Mouse (Mus musculus): ENCODE results near the gene Rps29. TPM values are rescaled to one million over a fixed set of nuclear protein-coding genes. Genes with fewer than 3 reads are reported as not detected.
A peak's percentile ranks its signal among the peaks of the same experiment; 100 is the strongest.

The Rps29 gene
- total and polyA plus RNA-seq, 3 experiments, result 450 to 5,133 (median 1,410) TPM

- H3K9me3 ChIP-seq (replicated peaks; ENCODE audit: insufficient read depth, low read length), result no peaks in the 10 kb centered on the region
- no peak overlapping the region for H3K9ac ChIP-seq (ENCODE audit: control insufficient read depth, low read depth, low read length, poor library complexity, severe bottlenecking)
- H3K4me3 ChIP-seq (ENCODE audit: control insufficient read depth in 1 of 2, insufficient read depth in 1 of 2, low read depth in 2 of 2, low read length in 2 of 2), result no peak overlapping the region
- peaks cover 11% of the 10 kb centered on the region for H3K79me2 ChIP-seq (ENCODE audit: control insufficient read depth, insufficient read depth, low read length, poor library complexity)
- no peaks in the 10 kb centered on the region for H3K27me3 ChIP-seq (ENCODE audit: control insufficient read depth in 1 of 2, insufficient read depth in 2 of 2, low read length in 2 of 2)
- peaks cover 0 to 2% of the 10 kb centered on the region in 2 experiments; a peak in 2 of 4 replicates for H3K4me1 ChIP-seq (ENCODE audit: control insufficient read depth in 1 of 2, insufficient read depth in 2 of 2, low read length in 2 of 2)
- peaks cover 0 to 10% of the 10 kb centered on the region in 2 experiments for H3K36me3 ChIP-seq (ENCODE audit: control insufficient read depth in 1 of 2, insufficient read depth in 2 of 2, low read length in 2 of 2)
- DNase-seq (ENCODE audit: low read depth, low spot score), result no peak
- H3K27ac ChIP-seq (ENCODE audit: control insufficient read depth, low read depth, low read length), result no peak overlapping the region
- TF ChIP-seq MXI1 (IDR thresholded peaks at IDR 0.05; ENCODE audit: low read depth, low read length), result peak; percentile 89; the same call in 1 of the 2 replicates
- no peak for TF ChIP-seq BHLHE40 (IDR thresholded peaks at IDR 0.05; ENCODE audit: borderline replicate concordance, low read depth, low read length)
- TF ChIP-seq CHD1 (IDR thresholded peaks at IDR 0.05; ENCODE audit: low read depth, low read length), result no peak
- no peak for TF ChIP-seq KAT2A (conservative IDR thresholded peaks at IDR 0.05; ENCODE audit: low read depth, low read length)
- TF ChIP-seq GATA1 (IDR thresholded peaks at IDR 0.05; ENCODE audit: low read depth, low read length), result no peak
- peak; percentile 56; the same call in 1 of the 2 replicates for TF ChIP-seq SIN3A (IDR thresholded peaks at IDR 0.05; ENCODE audit: low read length)
- TF ChIP-seq HCFC1 (IDR thresholded peaks at IDR 0.05; ENCODE audit: low read depth, low read length), result no peak
- TF ChIP-seq ELF1 (IDR thresholded peaks at IDR 0.05; ENCODE audit: low read depth, low read length), result no peak
- no peak for TF ChIP-seq MYB (IDR thresholded peaks at IDR 0.05; ENCODE audit: low read depth, low read length)
- no peak for TF ChIP-seq NRF1 (IDR thresholded peaks at IDR 0.05; ENCODE audit: insufficient read depth, low read depth, low read length, poor library complexity, severe bottlenecking)
- TF ChIP-seq CTCF (IDR thresholded peaks at IDR 0.05 in 2 of 3, conservative IDR thresholded peaks at IDR 0.05 in 1 of 3; ENCODE audit: control insufficient read depth in 1 of 3, insufficient read depth in 1 of 3, low read depth in 2 of 3, low read length in 3 of 3, poor library complexity in 1 of 3, severe bottlenecking in 1 of 3), result no peak
- no peak for TF ChIP-seq NELFE (IDR thresholded peaks at IDR 0.05; ENCODE audit: low read depth, low read length)
- TF ChIP-seq E2F4 (IDR thresholded peaks at IDR 0.05; ENCODE audit: borderline replicate concordance, low read depth, low read length), result no peak
- TF ChIP-seq MAX (IDR thresholded peaks at IDR 0.05; ENCODE audit: low read length), result no peak
- no peak for TF ChIP-seq RCOR1 (IDR thresholded peaks at IDR 0.05; ENCODE audit: low read depth, low read length)
- TF ChIP-seq SMC3 (IDR thresholded peaks at IDR 0.05; ENCODE audit: low read depth, low read length), result no peak
- TF ChIP-seq MAFK (IDR thresholded peaks at IDR 0.05; ENCODE audit: borderline replicate concordance, low read depth, low read length), result no peak
- TF ChIP-seq POLR2A (IDR thresholded peaks at IDR 0.05; ENCODE audit: control insufficient read depth in 1 of 2, insufficient read depth in 1 of 2, low read depth in 1 of 2, low read length in 2 of 2, poor library complexity in 1 of 2), result no peak
- peak; percentile 76; the same call in 1 of the 2 replicates for TF ChIP-seq ETS1 (IDR thresholded peaks at IDR 0.05; ENCODE audit: low read depth, low read length)
- no peak for TF ChIP-seq MYC (IDR thresholded peaks at IDR 0.05; ENCODE audit: low read depth, low read length)
- TF ChIP-seq TBP (IDR thresholded peaks at IDR 0.05; ENCODE audit: low read depth, low read length), result no peak
- TF ChIP-seq ZKSCAN1 (IDR thresholded peaks at IDR 0.05; ENCODE audit: low read depth, low read length), result no peak
- TF ChIP-seq USF1 (IDR thresholded peaks at IDR 0.05; ENCODE audit: low read depth, low read length), result peak; percentile 81; the same call in 1 of the 2 replicates
- TF ChIP-seq USF2 (IDR thresholded peaks at IDR 0.05; ENCODE audit: borderline replicate concordance in 1 of 2, insufficient read depth in 1 of 2, low read depth in 1 of 2, low read length in 2 of 2), result no peak
- no peak for TF ChIP-seq POLR2AphosphoS5 (IDR thresholded peaks at IDR 0.05; ENCODE audit: borderline replicate concordance, low read depth, low read length)
- TF ChIP-seq MEF2A (IDR thresholded peaks at IDR 0.05; ENCODE audit: extremely low read depth, insufficient replicate concordance, low read depth, low read length, poor library complexity, severe bottlenecking), result no peak
- no peak for TF ChIP-seq POLR2AphosphoS2 (IDR thresholded peaks at IDR 0.05; ENCODE audit: low read length)
- TF ChIP-seq EP300 (IDR thresholded peaks at IDR 0.05; ENCODE audit: low read depth in 1 of 2, low read length in 2 of 2), result peak in 1 of 2 experiments; percentile 23; a peak in 1 of 4 replicates
- TF ChIP-seq TAL1 (IDR thresholded peaks at IDR 0.05; ENCODE audit: low read length), result no peak
- TF ChIP-seq RAD21 (IDR thresholded peaks at IDR 0.05; ENCODE audit: low read depth, low read length), result no peak
- no peak for TF ChIP-seq ZNF384 (IDR thresholded peaks at IDR 0.05; ENCODE audit: low read depth, low read length)
- no peak for TF ChIP-seq CHD2 (IDR thresholded peaks at IDR 0.05; ENCODE audit: low read length)
- TF ChIP-seq UBTF (IDR thresholded peaks at IDR 0.05; ENCODE audit: borderline replicate concordance, insufficient read depth, low read depth, low read length), result no peak
- no peak for TF ChIP-seq ZC3H11A (IDR thresholded peaks at IDR 0.05; ENCODE audit: low read depth, low read length)
- TF ChIP-seq JUND (IDR thresholded peaks at IDR 0.05; ENCODE audit: low read depth, low read length), result no peak
- peak; percentile 21; the same call in 1 of the 2 replicates for TF ChIP-seq TCF12 (IDR thresholded peaks at IDR 0.05; ENCODE audit: low read depth, low read length)
- no peak for TF ChIP-seq MAZ (IDR thresholded peaks at IDR 0.05; ENCODE audit: low read depth, low read length)
- TF ChIP-seq GABPA (IDR thresholded peaks at IDR 0.05; ENCODE audit: low read depth, low read length), result no peak
Measured at GRCm38 (mm10) chr12:69171307-69171706, 12.3 kb upstream of the Rps29 start.

Data from MEL (cell line).